ENCODE assay signal across 8 mouse cellular contexts in the genomic region with DNA sequence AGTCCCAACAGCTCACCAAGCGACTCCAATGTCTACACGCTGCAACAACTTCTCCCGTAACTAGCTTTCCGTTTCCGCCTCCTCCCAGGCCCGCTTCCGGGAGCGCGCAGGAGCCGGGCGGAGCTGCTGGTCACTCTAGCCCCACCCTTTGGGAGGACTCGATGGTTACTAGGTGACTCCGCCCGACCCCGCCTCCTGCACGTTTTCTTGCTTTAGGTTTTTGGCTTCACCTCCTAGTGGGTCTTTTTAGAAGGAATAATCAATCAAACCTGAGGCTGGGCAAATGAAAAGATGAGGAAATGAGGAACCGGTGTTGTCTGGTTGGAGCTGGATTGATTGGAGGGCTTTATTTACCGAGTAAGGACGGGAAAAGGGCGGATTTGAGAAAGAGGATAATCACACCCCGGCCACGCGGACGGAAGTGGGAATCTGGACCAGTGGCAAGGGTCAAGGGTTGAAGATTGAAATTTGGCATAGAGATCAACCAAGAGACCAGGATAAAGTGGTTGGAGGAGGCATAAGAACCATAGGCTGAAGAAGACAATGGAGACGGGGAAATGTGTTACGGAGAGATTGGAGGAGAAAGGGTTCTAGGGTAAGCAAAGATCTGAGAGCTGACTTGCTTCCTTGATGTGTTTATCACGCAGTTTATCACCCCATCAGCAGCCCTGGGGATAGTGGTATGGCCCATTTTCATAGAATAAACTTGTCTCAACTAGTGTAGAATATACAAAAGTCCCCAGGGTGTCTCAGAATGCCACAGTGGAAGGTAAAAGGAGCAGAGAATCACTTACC. TPM values are rescaled to one million over a fixed set of nuclear protein-coding genes. Genes with fewer than 3 reads are reported as not detected.
DNase-seq lines count a peak whose midpoint lies in the region; ATAC-seq lines count a peak whose summit lies in the region.

A gene (minus strand): TSS at position 296 of the 795 bp plus-strand sequence.

- peak; percentile 96 for ATAC-seq in inflammation-experienced regulatory T-cells, adult 6 months
- peak; percentile 93 for ATAC-seq in megakaryocyte progenitor cell, adult 5-6 weeks (replicated peaks; ENCODE audit: poor library complexity)

- DNase-seq in adrenal gland, adult 2 months, result peak; percentile 93
- DNase-seq in embryo, embryonic 10.5 days (ENCODE audit: low spot score), result peak; percentile 96
- DNase-seq in gastrocnemius, postnatal 25 days, result peak; percentile 86
- DNase-seq in left cerebral cortex, postnatal 10 days (ENCODE audit: extremely low spot score in 1 of 2, low spot score in 2 of 2), result peak; percentile 85 to 93
- DNase-seq in right cerebral cortex, postnatal 10 days (ENCODE audit: low spot score in 2 of 2), result peak; percentile 90 to 92
- DNase-seq in urinary bladder, postnatal 4 days (ENCODE audit: low spot score in 2 of 2), result peak; percentile 80 to 85

- intact Hi-C loops in left cerebral cortex, postnatal 10 days (cut with DNase I), result no loop called here

RNA-seq across cellular contexts. Expression of the gene that starts here (rescaled TPM):
- total RNA-seq in adrenal gland, adult 2 months (2021), result 100 to 1,000 TPM; 145 to 164 TPM
- 183 and 185 TPM in 2 replicates for polyA plus RNA-seq in adrenal gland, adult 2 months (2012; rRNA removed)
- 10 to 100 TPM; 38.6 to 45.3 TPM for total RNA-seq in gastrocnemius, postnatal 25 days (2021)
- 10 to 100 TPM; 65.0 to 78.8 (median 71.9) TPM for polyA plus RNA-seq in inflammation-experienced regulatory T-cells, adult 6 months (2017; shearing (Covaris generic))
- 10 to 100 TPM; 76.0 to 87.8 TPM for total RNA-seq in left cerebral cortex, postnatal 10 days (2021)
- 261 and 264 TPM in 2 replicates for total RNA-seq in megakaryocyte progenitor cell, adult 5-6 weeks (2015)
- 58.5 and 84.7 TPM in 2 replicates for total RNA-seq in megakaryocyte progenitor cell, adult 5-6 weeks (2017)

Comparison
In these comparisons a context has a peak if more than half of its experiments do, and no peak if none do; other contexts are left out.
1. Peak in every context shown above with its lines: DNase-seq and ATAC-seq.